Mouse (Mus musculus): Measurements from ENCODE around the gene Trpm1. TPM values are rescaled to one million over a fixed set of nuclear protein-coding genes. Genes with fewer than 3 reads are reported as not detected.

Trpm1 gene
- total RNA-seq, 2 experiments from 2014 or later, result not detected

- Histone ChIP-seq H3K27ac (no peak overlapping the region), H3K4me3 (no peak overlapping the region)
- TF ChIP-seq CTCF (conservative IDR thresholded peaks at IDR 0.05), result no peak
- DNase-seq (ENCODE audit: low spot score in 2 of 2), result no peak
Observed at GRCm38 (mm10) chr7:64248352-64248751, 94.7 kb downstream of the Trpm1 start.

- H3K4me3 ChIP-seq, result no peak overlapping the region
- no peak for TF ChIP-seq CTCF (conservative IDR thresholded peaks at IDR 0.05)
- DNase-seq (ENCODE audit: low spot score in 2 of 2), result no peak
- H3K27ac ChIP-seq, result no peak overlapping the region
Observed at GRCm38 (mm10) chr7:64249715-64250114, 96.1 kb downstream of the Trpm1 start.

- no peak for DNase-seq (ENCODE audit: low spot score in 2 of 2)
- no peak for TF ChIP-seq CTCF (conservative IDR thresholded peaks at IDR 0.05)
- no peak overlapping the region for H3K4me3 ChIP-seq
- no peak overlapping the region for H3K27ac ChIP-seq
Observed at GRCm38 (mm10) chr7:64250417-64250816, 96.8 kb downstream of the Trpm1 start.

GRCm38 (mm10) chr7:64253736-64254135 lies 100.1 kb downstream of the Trpm1 start:
- no peak overlapping the region for H3K4me3 ChIP-seq
- TF ChIP-seq CTCF (conservative IDR thresholded peaks at IDR 0.05), result no peak
- DNase-seq (ENCODE audit: low spot score in 2 of 2), result no peak
- no peak overlapping the region for H3K27ac ChIP-seq

GRCm38 (mm10) chr7:64265502-64266279 lies 112.1 kb downstream of the Trpm1 start:
- no peak for TF ChIP-seq CTCF (conservative IDR thresholded peaks at IDR 0.05)
- Histone ChIP-seq H3K4me3 (no peak overlapping the region), H3K27ac (no peak overlapping the region)
- DNase-seq (ENCODE audit: low spot score in 2 of 2), result no peak

- no peak for DNase-seq (ENCODE audit: low spot score in 2 of 2)
- no peak overlapping the region for H3K4me3 ChIP-seq
- no peak for TF ChIP-seq CTCF (conservative IDR thresholded peaks at IDR 0.05)
- no peak overlapping the region for H3K27ac ChIP-seq
Observed at GRCm38 (mm10) chr7:64266587-64266986, 113.0 kb downstream of the Trpm1 start.

GRCm38 (mm10) chr7:64271926-64272325 lies 118.3 kb downstream of the Trpm1 start:
- TF ChIP-seq CTCF (conservative IDR thresholded peaks at IDR 0.05), result no peak
- DNase-seq (ENCODE audit: low spot score in 2 of 2), result no peak
- Histone ChIP-seq H3K4me3 (no peak overlapping the region), H3K27ac (no peak overlapping the region)

- no peak overlapping the region for H3K4me3 ChIP-seq
Observed at GRCm38 (mm10) chr7:64275518-64275917, 121.9 kb downstream of the Trpm1 start.

GRCm38 (mm10) chr7:64276921-64277320 lies 123.3 kb downstream of the Trpm1 start:
- no peak overlapping the region for H3K27ac ChIP-seq
- H3K4me3 ChIP-seq, result no peak overlapping the region
- no peak for DNase-seq (ENCODE audit: low spot score in 2 of 2)
- no peak for TF ChIP-seq CTCF (conservative IDR thresholded peaks at IDR 0.05)

More at GRCm38 (mm10) chr7:64275518-64275917, 121.9 kb downstream of the Trpm1 start:
- no peak overlapping the region for H3K27ac ChIP-seq
- TF ChIP-seq CTCF (conservative IDR thresholded peaks at IDR 0.05), result no peak
- DNase-seq (ENCODE audit: low spot score in 2 of 2), result no peak

GRCm38 (mm10) chr7:64278526-64278925 lies 124.9 kb downstream of the Trpm1 start:
- no peak overlapping the region for H3K4me3 ChIP-seq
- TF ChIP-seq CTCF (conservative IDR thresholded peaks at IDR 0.05), result no peak
- DNase-seq (ENCODE audit: low spot score in 2 of 2), result no peak

GRCm38 (mm10) chr7:64279548-64279947 lies 125.9 kb downstream of the Trpm1 start:
- no peak for DNase-seq (ENCODE audit: low spot score in 2 of 2)
- Histone ChIP-seq H3K27ac (no peak overlapping the region), H3K4me3 (no peak overlapping the region)
- no peak for TF ChIP-seq CTCF (conservative IDR thresholded peaks at IDR 0.05)

More at GRCm38 (mm10) chr7:64278526-64278925, 124.9 kb downstream of the Trpm1 start:
- H3K27ac ChIP-seq, result no peak overlapping the region

GRCm38 (mm10) chr7:64286566-64286965 lies 132.9 kb downstream of the Trpm1 start:
- Histone ChIP-seq H3K4me3 (peak overlapping the region; percentile 100), H3K27ac (no peak overlapping the region)
- DNase-seq (ENCODE audit: low spot score in 2 of 2), result no peak
- TF ChIP-seq CTCF (conservative IDR thresholded peaks at IDR 0.05), result no peak

GRCm38 (mm10) chr7:64287414-64288091 lies 133.9 kb downstream of the Trpm1 start, which contains the start of gene Mtmr10:
TSS of gene Mtmr10 (plus strand) at chr7:64287653.
- Histone ChIP-seq H3K4me3 (peak within 1 kb of the TSS; percentile 100), H3K27ac (peak within 1 kb of the TSS; percentile 82)
- peak; percentile 71 for TF ChIP-seq CTCF (conservative IDR thresholded peaks at IDR 0.05)
- DNase-seq (ENCODE audit: low spot score in 2 of 2), result peak; percentile 97 to 99
